Mouse (Mus musculus) telencephalon, adult 2 months (tissue): ENCODE data around the gene Arhgef40.
"Not testable (repeated sequence)": the region's sequence is repeated elsewhere in the genome, so short reads cannot be mapped to it uniquely, and the experiment has no call there.

Experiments used
- DNase-seq: peaks from one replicate; pipeline ENCODE4 v3.0.0-alpha.2; 2011; ENCODE audit warnings: low read depth, low spot score

The Arhgef40 gene

GRCm38 (mm10) chr14:52018248-52019050 is 33.9 kb downstream of the Arhgef40 start:
- DNase-seq: no peak

- DNase-seq: no peak
Observed at GRCm38 (mm10) chr14:52019051-52019589, 34.6 kb downstream of the Arhgef40 start.

- DNase-seq: peak; percentile 98
Observed at GRCm38 (mm10) chr14:52019590-52020340, 35.2 kb downstream of the Arhgef40 start.

DNA sequence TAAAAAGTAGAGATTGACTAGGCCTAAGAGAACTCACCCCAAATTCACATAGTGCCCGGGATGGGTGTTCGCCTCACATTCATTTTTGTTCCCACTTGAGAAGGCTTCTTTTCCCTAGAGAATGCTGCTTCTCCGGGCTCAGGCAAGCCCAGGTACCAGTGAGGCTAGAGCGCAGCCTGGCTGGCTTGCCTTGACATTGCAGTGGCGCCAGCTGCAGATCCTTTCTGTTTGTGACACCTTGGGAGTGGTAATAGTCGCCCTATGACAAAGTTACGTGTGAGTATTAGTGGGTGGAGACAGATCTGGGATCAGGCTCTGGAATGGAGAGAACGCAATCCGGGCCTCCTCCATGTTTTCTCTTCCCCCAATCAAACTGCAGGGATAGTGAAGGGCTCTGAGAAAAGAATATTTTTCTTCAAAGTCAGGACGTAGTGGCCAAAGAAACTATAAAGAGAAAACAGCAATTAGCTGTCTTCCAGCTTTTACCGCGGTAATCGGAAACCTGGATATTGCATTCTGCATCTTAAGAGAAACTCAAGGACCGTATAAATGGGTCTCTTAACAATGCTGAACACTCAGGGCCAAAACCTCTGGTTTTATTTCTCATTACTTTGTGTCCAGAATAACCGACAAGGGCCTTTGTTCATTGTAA is 36.1 kb downstream of the Arhgef40 start, which contains the start of gene Zfp219:
Zfp219 (minus strand) TSS at position 248 of the 652 bp plus-strand sequence.
- DNase-seq: peak; percentile 81

DNA sequence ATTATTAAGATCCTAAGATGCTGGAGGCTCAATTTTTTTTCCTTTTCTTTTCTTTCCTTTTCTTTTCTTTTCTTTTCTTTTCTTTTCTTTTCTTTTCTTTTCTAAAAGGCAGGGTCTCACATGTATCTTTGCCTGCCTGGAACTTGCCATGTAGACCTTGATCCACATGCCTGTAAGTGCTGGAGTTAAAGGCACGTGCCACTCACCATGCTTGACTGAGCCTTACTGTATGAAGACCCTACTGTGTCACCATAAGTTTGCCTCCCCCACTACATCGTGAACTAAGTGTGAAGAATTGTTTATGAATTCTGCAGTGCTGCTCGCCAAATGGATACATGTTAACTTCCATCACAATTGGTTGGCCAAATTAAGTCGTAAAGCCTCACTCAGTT is 36.6 kb downstream of the Arhgef40 start:
- no peak for DNase-seq

GRCm38 (mm10) chr14:52021568-52022212 is 37.2 kb downstream of the Arhgef40 start:
- no peak for DNase-seq

DNA sequence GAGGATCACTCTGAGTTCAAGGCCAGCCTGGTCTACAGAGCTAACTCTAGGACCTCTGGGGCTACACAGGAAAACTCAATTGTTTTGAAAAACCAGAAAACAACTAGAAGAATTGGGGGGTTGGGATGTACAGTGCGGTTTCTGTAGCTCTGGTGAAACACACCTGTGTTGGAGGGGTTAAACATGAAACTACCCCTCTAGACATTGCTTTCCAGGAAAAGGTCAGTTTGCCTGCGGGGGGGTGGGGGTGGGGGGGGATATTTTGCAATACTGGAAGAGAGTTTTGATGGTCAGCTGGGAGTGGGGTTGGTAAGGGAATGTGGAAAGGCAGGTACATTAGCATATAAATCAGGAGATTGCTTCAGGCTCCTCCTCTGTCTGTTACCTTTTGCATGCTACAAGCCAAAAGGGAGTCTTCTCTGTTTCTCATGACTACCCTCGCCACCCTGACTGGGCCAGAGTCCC is 37.8 kb downstream of the Arhgef40 start:
- no peak for DNase-seq

DNA sequence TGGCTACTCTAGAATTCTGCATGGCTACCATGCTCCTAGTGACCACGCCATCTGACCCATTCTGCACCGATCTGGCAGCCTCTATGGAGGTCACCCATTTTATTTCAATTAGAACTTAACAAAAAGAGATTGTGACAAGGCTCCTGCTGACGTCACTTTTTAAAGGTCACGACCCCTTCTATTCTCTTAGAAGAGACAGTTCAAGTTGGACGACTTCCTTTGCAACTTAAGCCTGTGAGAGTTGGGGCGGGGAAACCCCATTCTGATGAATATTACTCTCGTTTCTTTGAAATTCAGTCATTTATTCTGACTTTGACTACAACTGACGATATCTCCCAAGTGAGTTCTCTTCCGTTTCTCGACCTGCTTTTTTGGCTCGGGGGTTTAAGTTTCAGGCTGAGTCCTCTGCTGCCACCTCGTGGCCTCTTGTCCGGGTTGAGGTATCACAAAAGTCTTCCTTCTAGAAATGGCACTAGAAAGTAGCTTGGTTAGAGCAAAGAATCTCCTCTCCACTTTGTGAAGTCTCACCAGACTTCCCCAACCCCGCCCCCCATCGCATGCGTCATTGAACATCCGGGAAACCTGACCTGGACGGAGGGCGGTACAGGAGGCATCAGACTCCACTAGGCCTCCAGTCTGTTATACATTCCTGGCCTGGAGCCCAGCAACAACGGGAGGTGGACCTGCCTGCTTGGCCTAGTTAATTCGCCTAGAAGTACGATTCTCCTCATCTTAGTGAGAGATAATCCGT is 38.4 kb downstream of the Arhgef40 start:
- peak; percentile 69 for DNase-seq

DNA sequence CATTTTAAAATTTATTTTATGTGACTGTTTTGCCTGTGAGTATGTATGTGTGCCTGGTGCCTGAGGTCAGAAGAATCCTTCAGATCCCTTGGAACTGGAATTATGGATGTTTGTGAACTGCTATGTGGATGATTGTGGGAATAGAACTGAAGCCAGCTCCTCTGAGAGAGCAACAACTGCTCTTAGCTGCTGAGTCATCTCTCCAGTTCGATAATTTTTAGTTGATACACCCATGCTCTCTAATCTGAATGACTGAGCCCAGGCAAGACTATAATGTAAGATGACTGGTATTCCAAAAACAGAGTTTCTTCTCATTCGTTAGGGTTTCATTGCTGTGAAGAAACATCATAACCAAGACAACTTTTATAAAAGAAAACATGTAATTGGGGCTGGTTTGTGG is 39.6 kb downstream of the Arhgef40 start:
- DNase-seq: no peak

GRCm38 (mm10) chr14:52026342-52026741 is 41.8 kb downstream of the Arhgef40 start:
- no peak for DNase-seq

- no peak for DNase-seq
Observed at GRCm38 (mm10) chr14:52035926-52036325, 51.4 kb downstream of the Arhgef40 start.

DNA sequence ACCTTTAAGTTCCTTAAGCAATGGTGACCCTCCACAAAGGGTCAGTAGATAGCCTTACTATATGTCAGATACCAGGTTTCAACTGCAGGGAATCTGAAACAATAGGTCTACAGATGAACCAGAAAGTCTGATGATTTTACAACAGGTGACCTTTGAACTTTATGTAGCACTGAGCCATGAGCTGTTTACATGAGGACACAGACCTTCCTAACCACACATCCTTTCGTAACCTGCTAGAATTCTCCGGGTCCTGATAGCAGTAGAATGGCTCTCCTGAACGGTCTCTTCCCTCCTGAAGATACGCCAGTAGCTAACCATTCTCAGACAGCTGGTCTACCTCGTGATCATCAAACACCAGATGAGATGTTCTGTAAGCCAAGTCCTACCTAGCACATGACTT is 54.8 kb downstream of the Arhgef40 start:
- no peak for DNase-seq

GRCm38 (mm10) chr14:52042359-52042758 is 57.8 kb downstream of the Arhgef40 start, which contains the start of gene Olfr221:
Gene Olfr221, minus strand, starts transcription at chr14:52042459.
- DNase-seq: not testable (repeated sequence)

- no peak for DNase-seq
Observed at GRCm38 (mm10) chr14:52043446-52043845, 58.9 kb downstream of the Arhgef40 start.

DNA sequence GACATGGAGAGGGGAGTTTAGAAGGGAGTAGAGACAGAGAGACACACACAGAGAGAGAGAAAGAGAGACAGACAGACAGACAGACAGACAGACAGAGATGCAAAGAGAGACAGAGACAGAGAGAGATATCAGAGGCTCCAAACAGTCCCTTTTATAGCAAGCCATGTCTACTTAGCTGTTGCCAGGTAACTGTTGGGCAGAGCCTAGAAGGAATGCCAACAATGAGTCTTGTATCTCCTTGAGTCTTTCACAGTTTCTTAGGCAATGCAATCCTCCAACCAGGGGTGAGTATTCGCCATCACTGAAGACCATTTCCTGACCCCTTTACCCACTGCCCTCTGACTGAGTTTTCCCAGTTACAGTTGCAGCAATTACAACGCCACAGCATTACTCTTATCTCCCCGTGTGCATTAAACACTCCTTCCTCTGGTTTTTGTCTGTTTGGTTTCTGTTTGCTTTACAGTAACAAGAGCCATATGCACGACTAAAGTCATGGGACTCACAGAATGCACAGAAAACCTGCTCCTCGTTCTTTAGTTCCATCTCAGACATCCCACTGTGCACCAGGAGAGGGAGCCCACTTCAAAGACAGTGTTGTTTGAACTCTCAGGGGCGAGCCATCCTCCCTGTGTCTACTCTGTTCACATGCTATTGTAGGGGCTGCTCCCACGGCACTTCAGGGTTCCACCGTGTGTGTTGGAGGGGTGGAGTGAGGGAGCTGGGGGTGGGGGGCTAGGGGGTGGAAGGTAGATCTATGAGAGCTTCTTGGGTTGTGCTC is 60.6 kb downstream of the Arhgef40 start:
- DNase-seq: no peak

DNA sequence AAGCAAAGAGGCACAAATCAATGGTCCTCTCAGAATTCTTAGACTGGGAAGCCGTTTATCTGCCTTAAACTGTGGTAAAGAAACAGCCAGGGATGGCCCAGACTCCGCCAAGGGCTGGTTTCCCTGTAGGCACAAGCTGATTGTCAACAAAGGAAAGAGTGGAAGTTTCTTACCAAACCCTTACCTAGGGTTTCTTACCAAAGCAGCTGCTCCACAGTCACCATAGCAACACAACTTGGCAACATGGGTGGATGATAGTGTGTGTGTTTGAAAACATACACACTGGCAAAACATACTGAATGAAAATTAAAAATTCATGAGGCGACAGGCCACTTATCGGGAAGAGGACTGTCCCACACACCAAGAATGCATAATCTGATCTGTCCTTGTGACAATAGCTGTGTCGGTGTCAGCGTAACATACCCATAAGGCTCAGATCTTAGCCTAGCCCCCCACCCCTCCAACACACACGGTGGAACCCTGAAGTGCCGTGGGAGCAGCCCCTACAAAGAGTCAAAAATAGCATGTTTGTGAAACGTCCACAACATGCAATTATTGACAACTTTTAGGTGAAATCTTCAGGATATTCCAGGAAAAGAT is 61.5 kb downstream of the Arhgef40 start:
- DNase-seq: no peak

DNA sequence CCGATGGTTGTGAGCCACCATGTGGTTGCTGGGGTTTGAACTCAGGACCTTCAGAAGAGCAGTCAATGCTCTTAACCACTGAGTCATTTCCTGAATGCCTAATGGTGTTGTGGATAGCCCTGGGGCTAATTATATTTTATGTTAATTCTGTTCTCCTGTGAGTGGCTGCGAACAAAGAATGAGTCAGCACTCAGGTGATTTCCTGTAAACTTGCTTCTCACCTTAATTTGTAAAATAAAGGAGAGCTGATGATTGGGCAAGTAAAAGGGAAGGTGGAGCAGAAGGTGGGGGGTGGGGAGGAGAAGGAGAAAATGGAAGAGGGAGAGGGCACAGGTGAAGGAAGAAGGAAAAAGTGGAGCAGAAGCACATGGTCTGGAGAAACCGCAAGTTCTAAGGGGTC is 68.2 kb downstream of the Arhgef40 start:
- not testable (repeated sequence) for DNase-seq
